Mouse (Mus musculus) ES-Bruce4 (cell line): ENCODE results near the gene Copz1. TPM values are rescaled to one million over a fixed set of nuclear protein-coding genes. Genes with fewer than 3 reads are reported as not detected.

ENCODE experiments used
- H3K27ac ChIP-seq: 2 replicates; pipeline ENCODE4 v1.5.1; 2012; ENCODE audit warnings: low read length, inconsistent platforms; ENCODE audit not compliant: insufficient read depth
- H3K27me3 ChIP-seq: 2 replicates; pipeline ENCODE4 v1.6.1; 2012; ENCODE audit warnings: mild to moderate bottlenecking, low read length, inconsistent platforms; ENCODE audit not compliant: control insufficient read depth, poor library complexity, insufficient read depth, severe bottlenecking
- H3K36me3 ChIP-seq: 2 replicates; pipeline ENCODE4 v1.6.1; 2012; ENCODE audit warnings: inconsistent platforms, mild to moderate bottlenecking, low read length, moderate library complexity; ENCODE audit not compliant: control insufficient read depth, poor library complexity, insufficient read depth, severe bottlenecking
- H3K4me1 ChIP-seq: one replicate; pipeline ENCODE4 v1.8.1; 2011; ENCODE audit warnings: low read length; ENCODE audit not compliant: control insufficient read depth, insufficient read depth
- H3K4me3 ChIP-seq: 2 replicates; pipeline ENCODE4 v1.5.1; 2011; ENCODE audit warnings: low read depth, mild to moderate bottlenecking, low read length
- H3K9ac ChIP-seq: 2 replicates; pipeline ENCODE4 v1.6.1; 2012; ENCODE audit warnings: low read depth, mild to moderate bottlenecking, inconsistent platforms; ENCODE audit not compliant: poor library complexity, severe bottlenecking
- H3K9me3 ChIP-seq: replicated peaks from 2 replicates; pipeline ENCODE4 v1.6.1; 2012; ENCODE audit warnings: mild to moderate bottlenecking, low read length, inconsistent platforms; ENCODE audit not compliant: control insufficient read depth, poor library complexity, insufficient read depth, severe bottlenecking
- CTCF ChIP-seq: IDR thresholded peaks from one replicate; pipeline ENCODE4 v1.8.1; 2011; ENCODE audit warnings: low read depth, low read length
- EP300 ChIP-seq: IDR thresholded peaks from 2 replicates; pipeline ENCODE4 v1.6.1; 2011; ENCODE audit warnings: low read depth, low read length; ENCODE audit not compliant: insufficient read depth
- POLR2A ChIP-seq: IDR thresholded peaks from one replicate; pipeline ENCODE4 v1.8.1; 2011; ENCODE audit warnings: low read length; ENCODE audit not compliant: insufficient read depth
- polyA plus RNA-seq: library from polyadenylated mRNA; stranded (reverse); fragments of >200 nt; gene quantifications from 2 replicates; pipeline ENCODE4 v1.2.4, GENCODE M21; 2011; ENCODE audit warnings: low read depth; ENCODE audit not compliant: missing spikeins, insufficient read depth, insufficient read length

Gene Copz1
- polyA plus RNA-seq, 1 experiment, result 140 TPM

DNA sequence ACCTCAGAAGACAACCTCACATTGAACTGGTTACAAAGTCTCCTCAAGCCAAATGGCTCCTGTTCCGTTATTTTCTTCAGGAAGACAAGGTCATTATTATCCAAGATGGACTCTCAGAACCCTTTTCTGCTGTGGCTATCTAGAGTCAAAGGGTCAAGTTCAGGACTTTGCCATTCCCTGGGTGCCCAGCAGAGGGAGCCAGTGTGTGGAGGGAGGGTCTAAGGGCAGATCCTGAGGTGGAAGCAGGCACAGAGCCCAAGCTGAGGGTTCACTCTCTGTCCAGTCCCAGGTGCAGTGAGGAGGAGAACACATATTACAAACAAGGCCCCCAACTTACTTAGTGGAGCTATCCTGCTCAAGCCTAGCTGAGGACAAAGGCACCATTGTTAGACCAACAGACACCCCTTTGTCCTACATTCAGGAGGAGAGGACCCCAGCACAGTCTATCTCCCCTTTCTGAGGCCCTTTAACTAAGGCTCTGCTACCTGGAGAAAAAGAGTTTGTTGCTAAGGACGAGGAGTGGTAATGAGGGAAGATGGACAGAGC is 22.2 kb upstream of the Copz1 start:
- no peak overlapping the region for H3K4me3 ChIP-seq
- no peaks in the 10 kb centered on the region for H3K27me3 ChIP-seq
- TF ChIP-seq CTCF, result peak; percentile 90
- TF ChIP-seq POLR2A, result no peak
- H3K9ac ChIP-seq, result no peak overlapping the region
- H3K27ac ChIP-seq, result no peak overlapping the region
- no peaks in the 10 kb centered on the region for H3K4me1 ChIP-seq
- H3K9me3 ChIP-seq, result no peaks in the 10 kb centered on the region
- H3K36me3 ChIP-seq, result peaks cover 28% of the 10 kb centered on the region

DNA sequence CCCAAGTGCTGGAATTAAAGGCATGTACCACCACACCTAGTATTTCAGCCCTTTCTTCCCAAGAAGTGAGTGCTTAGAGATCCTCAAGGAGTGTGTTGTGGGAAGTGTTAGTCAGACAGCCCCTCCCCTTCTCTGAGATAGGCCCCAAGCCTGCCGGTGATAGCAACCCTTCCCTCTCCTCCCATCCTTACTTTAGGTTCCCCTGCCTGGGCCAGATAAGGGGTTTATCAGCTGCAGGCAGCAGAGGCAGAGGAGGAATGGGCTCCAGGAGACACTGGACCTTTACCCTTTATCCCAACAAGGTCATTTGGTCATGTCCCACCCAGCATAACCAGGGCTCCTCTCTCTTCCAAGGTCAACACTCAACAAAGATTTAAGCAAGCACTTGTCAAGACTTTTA is 20.9 kb upstream of the Copz1 start:
- TF ChIP-seq POLR2A (no peak), EP300 (no peak), CTCF (no peak)
- no peak overlapping the region for H3K4me3 ChIP-seq
- no peaks in the 10 kb centered on the region for H3K9me3 ChIP-seq
- H3K9ac ChIP-seq, result no peak overlapping the region
- no peak overlapping the region for H3K27ac ChIP-seq
- no peaks in the 10 kb centered on the region for H3K4me1 ChIP-seq
- no peaks in the 10 kb centered on the region for H3K27me3 ChIP-seq
- H3K36me3 ChIP-seq, result peaks cover 14% of the 10 kb centered on the region

DNA sequence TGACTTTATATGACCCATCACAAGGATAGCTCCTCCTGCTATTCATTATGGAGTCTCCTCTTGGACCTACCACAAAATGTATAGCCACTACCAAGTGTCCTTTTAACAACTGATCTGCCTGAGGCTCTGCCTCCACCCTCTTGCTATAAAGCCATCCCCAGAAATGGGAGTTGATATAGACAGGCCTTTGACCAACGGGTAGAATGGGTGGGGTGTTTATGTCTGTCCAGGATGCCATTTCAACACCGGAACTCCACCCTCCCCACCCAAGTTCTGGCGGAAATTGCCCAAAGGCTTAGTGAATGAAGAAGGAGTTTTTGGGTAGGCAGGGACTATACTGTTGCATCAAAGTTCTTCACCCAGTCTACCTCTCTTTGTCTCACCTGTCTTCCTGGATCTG is 19.9 kb upstream of the Copz1 start:
- peaks cover 4% of the 10 kb centered on the region for H3K36me3 ChIP-seq
- no peaks in the 10 kb centered on the region for H3K9me3 ChIP-seq
- no peak for TF ChIP-seq CTCF
- TF ChIP-seq EP300, result no peak
- TF ChIP-seq POLR2A, result no peak
- no peak overlapping the region for H3K9ac ChIP-seq
- no peaks in the 10 kb centered on the region for H3K27me3 ChIP-seq
- no peak overlapping the region for H3K4me3 ChIP-seq
- H3K4me1 ChIP-seq, result no peaks in the 10 kb centered on the region
- no peak overlapping the region for H3K27ac ChIP-seq

DNA sequence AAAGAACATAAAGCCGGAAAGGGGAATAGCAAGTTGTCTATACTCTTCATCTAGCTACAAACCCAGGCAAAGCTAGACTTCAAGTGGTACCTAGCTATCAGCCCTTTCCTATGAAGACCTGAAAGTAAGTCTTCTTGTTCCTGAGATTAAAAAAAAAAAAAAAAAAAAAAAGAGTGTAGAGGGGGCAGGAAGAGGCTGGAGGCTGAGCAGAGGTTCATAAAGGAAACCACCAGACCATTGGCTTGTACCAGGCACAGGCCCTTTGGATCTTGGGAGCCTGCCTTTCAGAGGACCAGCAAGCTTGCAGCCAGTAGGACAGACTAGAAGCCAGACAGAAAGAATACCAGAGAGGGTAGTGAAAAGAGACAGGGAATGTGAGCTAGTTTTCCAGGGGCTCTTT is 19.2 kb upstream of the Copz1 start:
- Histone ChIP-seq H3K36me3 (no peaks in the 10 kb centered on the region), H3K27ac (no peak overlapping the region), H3K4me3 (no peak overlapping the region), H3K9ac (no peak overlapping the region), H3K9me3 (no peaks in the 10 kb centered on the region), H3K27me3 (no peaks in the 10 kb centered on the region), H3K4me1 (no peaks in the 10 kb centered on the region)
- TF ChIP-seq CTCF (no peak), POLR2A (no peak), EP300 (no peak)

DNA sequence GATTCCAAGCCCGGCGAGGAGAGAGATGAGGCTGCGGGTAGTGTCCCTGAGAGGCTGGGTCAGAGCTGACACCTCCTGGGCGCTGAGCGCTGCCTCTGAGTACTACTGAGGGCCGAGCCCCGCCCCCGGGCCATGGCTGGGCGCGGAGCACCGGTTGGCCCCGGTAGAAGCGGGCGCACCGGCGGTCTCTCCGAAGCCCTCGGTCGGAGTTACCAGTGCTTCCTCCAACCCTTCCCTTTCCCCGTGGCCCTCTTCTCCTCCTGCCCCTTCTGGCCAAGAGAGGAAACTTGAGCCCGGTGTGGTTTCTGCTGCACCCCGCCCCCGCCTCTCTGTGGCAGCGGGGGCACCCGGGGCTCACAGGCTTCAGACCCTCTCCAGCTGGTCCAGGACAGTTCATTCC is 17.3 kb upstream of the Copz1 start:
- Histone ChIP-seq H3K9me3 (no peaks in the 10 kb centered on the region), H3K9ac (peak overlapping the region; percentile 66), H3K27me3 (no peaks in the 10 kb centered on the region), H3K27ac (no peak overlapping the region), H3K4me3 (peak overlapping the region; percentile 34), H3K36me3 (no peaks in the 10 kb centered on the region), H3K4me1 (no peaks in the 10 kb centered on the region)
- no peak for TF ChIP-seq CTCF
- no peak for TF ChIP-seq EP300
- no peak for TF ChIP-seq POLR2A

DNA sequence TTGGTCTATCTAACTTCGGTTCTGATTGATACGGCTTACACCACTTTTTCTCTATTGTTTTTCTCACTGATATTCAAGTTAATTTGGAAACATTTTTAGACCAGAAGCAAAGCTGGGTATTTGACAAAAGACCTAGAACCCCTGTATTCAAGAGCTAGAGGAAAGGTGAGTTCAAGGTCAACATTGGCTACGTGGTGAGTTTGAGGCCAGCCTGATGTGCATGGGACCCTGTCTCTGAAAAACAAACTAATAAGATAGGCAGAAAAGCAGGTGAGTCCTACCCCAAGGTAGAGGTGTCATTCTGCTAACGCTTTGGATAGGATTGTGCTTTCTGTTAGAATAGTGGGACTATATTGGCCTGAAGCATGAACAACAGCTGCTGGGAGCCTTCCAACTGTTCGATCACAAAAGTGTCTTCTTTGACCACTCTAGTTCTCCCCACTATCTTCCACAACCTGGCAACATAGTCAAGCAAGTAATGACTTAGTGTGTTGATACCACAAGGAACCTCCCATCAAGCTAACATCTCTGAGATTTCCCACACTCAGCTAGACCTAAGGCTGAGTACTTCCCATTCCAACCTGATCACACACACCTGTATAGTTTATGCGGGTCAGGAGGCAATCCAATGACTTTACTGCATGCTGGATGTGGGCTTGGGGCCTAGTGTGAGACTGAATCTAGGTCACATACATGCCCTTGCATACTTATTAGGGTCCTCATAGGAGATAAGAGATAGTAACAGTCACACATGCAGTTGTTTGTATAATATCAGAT is 16.1 kb upstream of the Copz1 start:
- no peaks in the 10 kb centered on the region for H3K27me3 ChIP-seq
- TF ChIP-seq CTCF (no peak), EP300 (no peak), POLR2A (no peak)
- no peaks in the 10 kb centered on the region for H3K4me1 ChIP-seq
- no peak overlapping the region for H3K27ac ChIP-seq
- no peak overlapping the region for H3K4me3 ChIP-seq
- H3K36me3 ChIP-seq, result no peaks in the 10 kb centered on the region
- no peaks in the 10 kb centered on the region for H3K9me3 ChIP-seq
- H3K9ac ChIP-seq, result no peak overlapping the region
